12 mouse cellular contexts compared by ENCODE assay signal in the genomic region with DNA sequence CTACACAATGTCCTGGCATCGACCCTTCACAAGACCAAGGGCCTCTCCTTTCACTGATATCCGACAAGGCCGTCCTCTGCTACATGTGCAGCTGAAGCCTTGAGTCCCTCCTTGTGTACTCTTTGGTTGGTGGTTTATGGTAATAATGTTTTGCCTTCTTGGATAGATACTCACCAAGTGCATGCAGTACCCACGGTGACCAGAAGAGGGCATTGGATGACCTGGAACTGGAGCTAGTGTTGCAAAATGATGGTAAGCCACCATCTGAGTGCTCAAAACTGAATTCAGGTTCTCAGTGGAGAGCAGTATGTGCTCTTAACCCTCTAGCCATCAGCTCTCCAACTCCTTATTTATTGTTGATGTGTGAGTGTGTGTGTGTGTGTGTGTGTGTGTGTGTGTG.
DNase-seq lines count a peak whose midpoint lies in the region; ATAC-seq and TF ChIP-seq lines count a peak whose summit lies in the region.
"Had no signal": no experiment of that assay in that cellular context is flagged by ENCODE, and none has a peak within 500 bp of the region (broad histone marks: within the 10 kb centered on the region; RNA-seq: fewer than 3 reads in every experiment).

No protein-coding gene starts in this region.

- H3K36me3 ChIP-seq in liver, postnatal 0 days (replicated peaks; ENCODE audit: insufficient read depth, low read length): no peaks in the 10 kb centered on the region
- no peaks in the 10 kb centered on the region for H3K36me3 ChIP-seq in liver, embryonic 11.5 days (ENCODE audit: control insufficient read depth, insufficient read depth, low read length)
- H3K36me3 ChIP-seq in limb, embryonic 11.5 days (ENCODE audit: control insufficient read depth, insufficient read depth, low read length): no peaks in the 10 kb centered on the region
- H3K36me3 ChIP-seq: limb, embryonic 15.5 days; midbrain, embryonic 13.5 days had no signal

- no peaks in the 10 kb centered on the region for H3K27me3 ChIP-seq in liver, postnatal 0 days (ENCODE audit: insufficient read depth, low read length)
- H3K27me3 ChIP-seq in liver, embryonic 11.5 days (replicated peaks; ENCODE audit: control insufficient read depth, insufficient read depth, low read length): no peaks in the 10 kb centered on the region
- H3K27me3 ChIP-seq in limb, embryonic 11.5 days (ENCODE audit: control insufficient read depth, insufficient read depth, low read length): no peaks in the 10 kb centered on the region
- H3K27me3 ChIP-seq: limb, embryonic 15.5 days; midbrain, embryonic 13.5 days had no signal

- ATAC-seq in liver, postnatal 0 days: no peak
- no peak for ATAC-seq in liver, embryonic 11.5 days (replicated peaks; ENCODE audit: low FRiP score)
- no peak for ATAC-seq in limb, embryonic 11.5 days (ENCODE audit: insufficient number of reproducible peaks, low FRiP score, low TSS enrichment, low read depth)
- ATAC-seq: intestine, embryonic 16.5 days; midbrain, embryonic 13.5 days had no signal

- H3K4me1 ChIP-seq in liver, postnatal 0 days (ENCODE audit: insufficient read depth): no peaks in the 10 kb centered on the region
- H3K4me1 ChIP-seq in liver, embryonic 11.5 days (replicated peaks; ENCODE audit: control insufficient read depth, insufficient read depth, low read length): no peaks in the 10 kb centered on the region
- H3K4me1 ChIP-seq in limb, embryonic 11.5 days (ENCODE audit: control insufficient read depth, insufficient read depth, low read length): no peaks in the 10 kb centered on the region
- H3K4me1 ChIP-seq: limb, embryonic 15.5 days; midbrain, embryonic 13.5 days had no signal

- no peak for DNase-seq in gastrocnemius, adult 2 months
- no peak for DNase-seq in gastrocnemius, postnatal 25 days
- no peak for DNase-seq in liver, postnatal 0 days
- no peak for DNase-seq in liver, embryonic 11.5 days (ENCODE audit: low spot score)
- DNase-seq in NIH3T3 (ENCODE audit: low read depth): peak; percentile 1
- peak; percentile 34 for DNase-seq in limb, embryonic 11.5 days (ENCODE audit: low spot score)
- no peak for DNase-seq in spleen, postnatal 14 days (ENCODE audit: low spot score in 2 of 2)
- no peak for DNase-seq in spleen, postnatal 36 days (ENCODE audit: low spot score in 2 of 2)

- no peaks in the 10 kb centered on the region for H3K9me3 ChIP-seq in liver, postnatal 0 days (ENCODE audit: low read length)
- H3K9me3 ChIP-seq in liver, embryonic 11.5 days (ENCODE audit: control insufficient read depth, low read length): no peaks in the 10 kb centered on the region
- H3K9me3 ChIP-seq in limb, embryonic 11.5 days (ENCODE audit: control insufficient read depth, low read length): no peaks in the 10 kb centered on the region
- H3K9me3 ChIP-seq: limb, embryonic 15.5 days had no signal

- H3K27ac ChIP-seq in gastrocnemius, adult 2 months: no peak overlapping the region
- H3K27ac ChIP-seq in liver, postnatal 0 days (ENCODE audit: low read depth): no peak overlapping the region
- H3K27ac ChIP-seq in liver, embryonic 11.5 days (ENCODE audit: low read depth, low read length): no peak overlapping the region
- H3K27ac ChIP-seq in limb, embryonic 11.5 days (replicated peaks; ENCODE audit: low read depth, low read length): no peak overlapping the region
- H3K27ac ChIP-seq: limb, embryonic 15.5 days; midbrain, embryonic 13.5 days had no signal

- no peak overlapping the region for H3K4me3 ChIP-seq in gastrocnemius, adult 2 months
- no peak overlapping the region for H3K4me3 ChIP-seq in liver, postnatal 0 days (ENCODE audit: low read depth, low read length)
- no peak overlapping the region for H3K4me3 ChIP-seq in liver, embryonic 11.5 days (ENCODE audit: low read depth, low read length)
- H3K4me3 ChIP-seq in limb, embryonic 11.5 days (ENCODE audit: low read depth, low read length): no peak overlapping the region
- H3K4me3 ChIP-seq: erythroblast, embryonic 14.5 days; limb, embryonic 15.5 days; midbrain, embryonic 13.5 days had no signal

- peak; percentile 24 for TF ChIP-seq CTCF in gastrocnemius, adult 2 months (IDR thresholded peaks at IDR 0.05)
- TF ChIP-seq CTCF in liver, postnatal 0 days (IDR thresholded peaks at IDR 0.05; ENCODE audit: low read depth): peak; percentile 59

- no peak overlapping the region for H3K9ac ChIP-seq in liver, postnatal 0 days (replicated peaks)
- H3K9ac ChIP-seq in liver, embryonic 11.5 days (ENCODE audit: low read depth, low read length): no peak overlapping the region
- H3K9ac ChIP-seq in limb, embryonic 11.5 days (ENCODE audit: low read length): no peak overlapping the region
- H3K9ac ChIP-seq: limb, embryonic 15.5 days; midbrain, embryonic 13.5 days had no signal

- H3K4me2 ChIP-seq in liver, postnatal 0 days (ENCODE audit: low read depth, low read length): no peak overlapping the region
- no peak overlapping the region for H3K4me2 ChIP-seq in liver, embryonic 11.5 days
- H3K4me2 ChIP-seq in limb, embryonic 11.5 days (ENCODE audit: low read depth, severe bottlenecking): no peak overlapping the region
- H3K4me2 ChIP-seq: limb, embryonic 15.5 days; midbrain, embryonic 13.5 days had no signal

- no peak for TF ChIP-seq EP300 in liver, postnatal 0 days (IDR thresholded peaks at IDR 0.05; ENCODE audit: low read depth)

- WGBS in liver, postnatal 0 days (ENCODE audit: insufficient replicate concordance): 82% methylated on average over 4 of the region's 4 CpGs
- 68% methylated on average over 4 of the region's 4 CpGs for WGBS in liver, embryonic 11.5 days
- 85% methylated on average over 4 of the region's 4 CpGs for WGBS in limb, embryonic 11.5 days

- intact Hi-C loops in gastrocnemius, adult 2 months (cut with DNase I): no loop called here

Comparison
In these comparisons a context has a peak if more than half of its experiments do, and no peak if none do; other contexts are left out.
1. DNase-seq: peak in NIH3T3 (single experiment) and limb, embryonic 11.5 days (single experiment); none in gastrocnemius, adult 2 months (single experiment), gastrocnemius, postnatal 25 days (single experiment), liver, postnatal 0 days (single experiment), liver, embryonic 11.5 days (single experiment), spleen, postnatal 14 days (0 of 2) and spleen, postnatal 36 days (0 of 2).